Mouse (Mus musculus) c-Kit-positive CD71-negative TER-119-negative erythroid progenitor cells, embryonic 14.5 days (primary cell): ENCODE results near the gene Irx5.

Experiments
- DNase-seq: peaks from one replicate; pipeline ENCODE4 v3.0.0-alpha.2; 2013; ENCODE audit warnings: low read depth

Irx5 gene

GRCm38 (mm10) chr8:92357398-92357981, at the start of gene Irx5:
Gene Irx5 (plus strand): TSS chr8:92357625.
- DNase-seq, result no peak

GRCm38 (mm10) chr8:92312178-92312577, 45.2 kb upstream of the Irx5 start:
- no peak for DNase-seq

- no peak for DNase-seq
Observed at GRCm38 (mm10) chr8:92313707-92314106, 43.7 kb upstream of the Irx5 start.

- DNase-seq, result no peak
Observed at GRCm38 (mm10) chr8:92323751-92324150, 33.7 kb upstream of the Irx5 start.

GRCm38 (mm10) chr8:92327176-92327575, 30.2 kb upstream of the Irx5 start:
- DNase-seq, result no peak

- DNase-seq, result no peak
Observed at GRCm38 (mm10) chr8:92329273-92329672, 28.2 kb upstream of the Irx5 start.

- no peak for DNase-seq
Observed at GRCm38 (mm10) chr8:92331811-92332210, 25.6 kb upstream of the Irx5 start.

- DNase-seq, result no peak
Observed at GRCm38 (mm10) chr8:92333406-92333805, 24.0 kb upstream of the Irx5 start.

GRCm38 (mm10) chr8:92335079-92335478, 22.3 kb upstream of the Irx5 start:
- DNase-seq, result no peak

GRCm38 (mm10) chr8:92336041-92336440, 21.4 kb upstream of the Irx5 start:
- DNase-seq, result no peak

- DNase-seq, result no peak
Observed at GRCm38 (mm10) chr8:92343544-92343943, 13.9 kb upstream of the Irx5 start.

- no peak for DNase-seq
Observed at GRCm38 (mm10) chr8:92349898-92350486, 7.4 kb upstream of the Irx5 start.

GRCm38 (mm10) chr8:92353405-92353804, 4.0 kb upstream of the Irx5 start:
- no peak for DNase-seq

- no peak for DNase-seq
Observed at GRCm38 (mm10) chr8:92354536-92355482, 2.6 kb upstream of the Irx5 start.

GRCm38 (mm10) chr8:92355701-92356612, 1.5 kb upstream of the Irx5 start:
- DNase-seq, result peak; percentile 99

GRCm38 (mm10) chr8:92356613-92357375, 631 bp upstream of the Irx5 start:
- DNase-seq, result no peak

- DNase-seq, result no peak
Observed at GRCm38 (mm10) chr8:92358141-92358999, 945 bp downstream of the Irx5 start.

- DNase-seq, result no peak
Observed at GRCm38 (mm10) chr8:92359000-92359832, 1.8 kb downstream of the Irx5 start.

- DNase-seq, result no peak
Observed at GRCm38 (mm10) chr8:92359833-92360082, 2.3 kb downstream of the Irx5 start.
